ENCODE assay signal across 14 mouse cellular contexts in genomic region chr7:141121051-141121531, GRCm38 (mm10). TPM values are rescaled to one million over a fixed set of nuclear protein-coding genes. Genes with fewer than 3 reads are reported as not detected.
DNase-seq lines count a peak whose midpoint lies in the region; ATAC-seq and TF ChIP-seq lines count a peak whose summit lies in the region.
"Had no signal": no experiment of that assay in that cellular context is flagged by ENCODE, and none has a peak within 500 bp of the region (broad histone marks: within the 10 kb centered on the region; RNA-seq: fewer than 3 reads in every experiment).

No protein-coding gene starts in this region.

- no peak for TF ChIP-seq EP300 in lung, postnatal 0 days (IDR thresholded peaks at IDR 0.05)

- no peaks in the 10 kb centered on the region for H3K36me3 ChIP-seq in kidney, postnatal 0 days (ENCODE audit: insufficient read depth, low read length)
- H3K36me3 ChIP-seq in lung, postnatal 0 days (ENCODE audit: insufficient read depth, low read length): no peaks in the 10 kb centered on the region
- H3K36me3 ChIP-seq: hindbrain, embryonic 10.5 days had no signal

- intact Hi-C loops in left cerebral cortex, postnatal 25 days (cut with DNase I): loop anchor here (5.0 kb wide), 1 partner anchor 44 kb away; the partner anchor contains the start of gene Pkp3

- DNase-seq in adrenal gland, postnatal 14 days: peak; percentile 55
- DNase-seq in adrenal gland, adult 8-10 months: no peak
- peak; percentile 30 for DNase-seq in R1 (ENCODE audit: low read depth, low spot score)
- DNase-seq in kidney, postnatal 0 days (ENCODE audit: low spot score): peak; percentile 25
- no peak for DNase-seq in lung, postnatal 0 days (ENCODE audit: low spot score)
- DNase-seq in neural tube, embryonic 10.5 days (ENCODE audit: extremely low spot score, low spot score): no peak
- no peak for DNase-seq in left cerebral cortex, postnatal 25 days (ENCODE audit: low spot score in 2 of 2)
- DNase-seq in heart, postnatal 4 days: no peak
- DNase-seq: embryo, embryonic 11 days; layer of hippocampus, postnatal 36 days had no signal

- peak; percentile 48 for ATAC-seq in kidney, postnatal 0 days (replicated peaks; ENCODE audit: low FRiP score, low read depth)
- no peak for ATAC-seq in lung, postnatal 0 days

- TF ChIP-seq CTCF in kidney, postnatal 0 days (IDR thresholded peaks at IDR 0.05; ENCODE audit: low read depth): peak; percentile 23; the same call in 1 of the 2 replicates
- peak; percentile 19; the same call in 1 of the 2 replicates for TF ChIP-seq CTCF in lung, postnatal 0 days (IDR thresholded peaks at IDR 0.05)

- no peaks in the 10 kb centered on the region for H3K27me3 ChIP-seq in kidney, postnatal 0 days (ENCODE audit: insufficient read depth, low read length)
- H3K27me3 ChIP-seq in lung, postnatal 0 days (replicated peaks; ENCODE audit: insufficient read depth, low read length): no peaks in the 10 kb centered on the region

- H3K4me1 ChIP-seq in kidney, postnatal 0 days (replicated peaks; ENCODE audit: insufficient read depth, low read length): no peaks in the 10 kb centered on the region
- no peaks in the 10 kb centered on the region; the same call in 1 of the 2 replicates for H3K4me1 ChIP-seq in lung, postnatal 0 days (ENCODE audit: insufficient read depth, low read depth, low read length)

- WGBS in kidney, postnatal 0 days: 76% methylated on average over 5 of the region's 5 CpGs
- WGBS in lung, postnatal 0 days: 76% methylated on average over 5 of the region's 5 CpGs

- H3K9ac ChIP-seq in kidney, postnatal 0 days (ENCODE audit: low read depth, low read length): no peak overlapping the region
- no peak overlapping the region for H3K9ac ChIP-seq in lung, postnatal 0 days (replicated peaks; ENCODE audit: low read depth)
- H3K9ac ChIP-seq: lung, embryonic 14.5 days had no signal

- H3K4me3 ChIP-seq in kidney, postnatal 0 days (replicated peaks; ENCODE audit: low read depth, low read length): no peak overlapping the region
- H3K4me3 ChIP-seq in lung, postnatal 0 days (ENCODE audit: low read depth, low read length): no peak overlapping the region
- H3K4me3 ChIP-seq: hindbrain, embryonic 10.5 days had no signal

- H3K27ac ChIP-seq in kidney, postnatal 0 days: no peak overlapping the region
- H3K27ac ChIP-seq in lung, postnatal 0 days (ENCODE audit: low read length): no peak overlapping the region
- H3K27ac ChIP-seq: hindbrain, embryonic 10.5 days had no signal

- no peak overlapping the region for H3K4me2 ChIP-seq in kidney, postnatal 0 days (ENCODE audit: low read length)
- no peak overlapping the region for H3K4me2 ChIP-seq in lung, postnatal 0 days (replicated peaks; ENCODE audit: low read depth, low read length)
- H3K4me2 ChIP-seq: lung, embryonic 14.5 days had no signal

- H3K9me3 ChIP-seq in kidney, postnatal 0 days (replicated peaks; ENCODE audit: low read length): no peaks in the 10 kb centered on the region
- no peaks in the 10 kb centered on the region for H3K9me3 ChIP-seq in lung, postnatal 0 days (ENCODE audit: low read length)
- H3K9me3 ChIP-seq: hindbrain, embryonic 10.5 days had no signal

RNA-seq across cellular contexts. Expression of gene Ptdss2, which starts 1.1 kb away (rescaled TPM):
- total RNA-seq in adrenal gland, postnatal 14 days (2021): 46.2 and 49.6 TPM in 2 replicates
- total RNA-seq in adrenal gland, adult 8-10 months (2022): 10 to 100 TPM; 36.4 to 46.7 (median 43.0) TPM
- polyA plus RNA-seq in kidney, postnatal 0 days (2015; fragmentation: Nextera tagmentation; extraction: Ambion mirVana): 75.3 and 85.1 TPM in 2 replicates
- 39.1 and 45.7 TPM in 2 replicates for polyA plus RNA-seq in lung, postnatal 0 days (2015; fragmentation: Nextera tagmentation; extraction: Ambion mirVana)
- total RNA-seq in left cerebral cortex, postnatal 25 days (2021): 10 to 100 TPM; 47.3 to 53.6 TPM
- 10 to 100 TPM; 40.2 to 42.5 TPM for total RNA-seq in heart, postnatal 4 days (2021)

RNA-seq across cellular contexts. Expression of gene Ano9, which starts 3.5 kb away (rescaled TPM):
- 0.22 and 0.38 TPM in 2 replicates for total RNA-seq in adrenal gland, postnatal 14 days (2021)
- under 1 TPM in 1 of 4 experiments, not detected in 3; 0.21 TPM for total RNA-seq in adrenal gland, adult 8-10 months (2022)
- 6.9 and 8.1 TPM in 2 replicates for polyA plus RNA-seq in kidney, postnatal 0 days (2015; fragmentation: Nextera tagmentation; extraction: Ambion mirVana)
- 1.5 and 3.1 TPM in 2 replicates for polyA plus RNA-seq in lung, postnatal 0 days (2015; fragmentation: Nextera tagmentation; extraction: Ambion mirVana)
- total RNA-seq in left cerebral cortex, postnatal 25 days (2021): not detected
- under 1 TPM in 1 of 2 experiments, not detected in 1; 0.20 TPM for total RNA-seq in heart, postnatal 4 days (2021)
- total RNA-seq: granulocyte monocyte progenitor cell, adult 5-6 weeks; layer of hippocampus, postnatal 36 days; monocyte, adult 5-6 weeks had no signal

RNA-seq across cellular contexts. Expression of gene Sigirr, which starts 20.7 kb away (rescaled TPM):
- total RNA-seq in adrenal gland, postnatal 14 days (2021): 7.5 and 10.0 TPM in 2 replicates
- total RNA-seq in adrenal gland, adult 8-10 months (2022): 1 to 10 TPM; 4.2 to 5.8 (median 4.8) TPM
- polyA plus RNA-seq in kidney, postnatal 0 days (2015; fragmentation: Nextera tagmentation; extraction: Ambion mirVana): 54.1 and 59.6 TPM in 2 replicates
- polyA plus RNA-seq in lung, postnatal 0 days (2015; fragmentation: Nextera tagmentation; extraction: Ambion mirVana): 27.1 and 30.5 TPM in 2 replicates
- total RNA-seq in left cerebral cortex, postnatal 25 days (2021): 1 to 10 TPM; 2.9 to 3.2 TPM
- 1 to 10 TPM; 3.3 to 4.3 TPM for total RNA-seq in heart, postnatal 4 days (2021)

RNA-seq across cellular contexts. Expression of gene Pkp3, which starts 43.1 kb away (rescaled TPM):
- 0.96 and 3.5 TPM in 2 replicates for total RNA-seq in adrenal gland, postnatal 14 days (2021)
- 1 to 10 TPM; 1.6 to 3.1 (median 2.1) TPM for total RNA-seq in adrenal gland, adult 8-10 months (2022)
- polyA plus RNA-seq in kidney, postnatal 0 days (2015; fragmentation: Nextera tagmentation; extraction: Ambion mirVana): 11.1 and 13.4 TPM in 2 replicates
- 14.4 and 15.3 TPM in 2 replicates for polyA plus RNA-seq in lung, postnatal 0 days (2015; fragmentation: Nextera tagmentation; extraction: Ambion mirVana)
- under 1 TPM in 1 of 2 experiments, not detected in 1; 0.21 TPM for total RNA-seq in left cerebral cortex, postnatal 25 days (2021)
- total RNA-seq in heart, postnatal 4 days (2021): under 1 TPM in 1 of 2 experiments, not detected in 1; 0.23 TPM
- total RNA-seq: layer of hippocampus, postnatal 36 days had no signal

RNA-seq across cellular contexts. Expression of gene Rnh1, which starts 51.6 kb away (rescaled TPM):
- total RNA-seq in adrenal gland, postnatal 14 days (2021): 186 and 200 TPM in 2 replicates
- total RNA-seq in adrenal gland, adult 8-10 months (2022): 100 to 1,000 TPM; 339 to 382 (median 360) TPM
- 136 and 147 TPM in 2 replicates for polyA plus RNA-seq in kidney, postnatal 0 days (2015; fragmentation: Nextera tagmentation; extraction: Ambion mirVana)
- 181 and 187 TPM in 2 replicates for polyA plus RNA-seq in lung, postnatal 0 days (2015; fragmentation: Nextera tagmentation; extraction: Ambion mirVana)
- 10 to 100 TPM; 30.5 to 32.9 TPM for total RNA-seq in left cerebral cortex, postnatal 25 days (2021)
- total RNA-seq in heart, postnatal 4 days (2021): 10 to 100 TPM; 73.9 to 84.0 TPM

Comparison
In these comparisons a context has a peak if more than half of its experiments do, and no peak if none do; other contexts are left out.
1. DNase-seq: peak in adrenal gland, postnatal 14 days (single experiment), R1 (single experiment) and kidney, postnatal 0 days (single experiment); none in adrenal gland, adult 8-10 months (single experiment), lung, postnatal 0 days (single experiment), neural tube, embryonic 10.5 days (single experiment), left cerebral cortex, postnatal 25 days (0 of 2) and heart, postnatal 4 days (single experiment).